Mouse (Mus musculus) G1E (cell line): ENCODE results near the gene Gprin3.

Experiments used
- CTCF ChIP-seq: IDR thresholded peaks from 2 replicates; pipeline ENCODE4 v1.5.1; 2012; ENCODE audit warnings: low read depth, low read length, inconsistent platforms, mixed read lengths
- GATA1 ChIP-seq: IDR thresholded peaks from 2 replicates; pipeline ENCODE4 v1.6.1; 2012; ENCODE audit warnings: borderline replicate concordance, low read length, inconsistent platforms, mixed read lengths
- GATA2 ChIP-seq: IDR thresholded peaks from 2 replicates; pipeline ENCODE4 v1.6.1; 2012; ENCODE audit warnings: low read depth, low read length, inconsistent platforms, borderline replicate concordance
- TAL1 ChIP-seq: conservative IDR thresholded peaks from 2 replicates; pipeline ENCODE4 v1.6.1; 2012; ENCODE audit warnings: low read depth, low read length, inconsistent platforms, mixed read lengths

DNA sequence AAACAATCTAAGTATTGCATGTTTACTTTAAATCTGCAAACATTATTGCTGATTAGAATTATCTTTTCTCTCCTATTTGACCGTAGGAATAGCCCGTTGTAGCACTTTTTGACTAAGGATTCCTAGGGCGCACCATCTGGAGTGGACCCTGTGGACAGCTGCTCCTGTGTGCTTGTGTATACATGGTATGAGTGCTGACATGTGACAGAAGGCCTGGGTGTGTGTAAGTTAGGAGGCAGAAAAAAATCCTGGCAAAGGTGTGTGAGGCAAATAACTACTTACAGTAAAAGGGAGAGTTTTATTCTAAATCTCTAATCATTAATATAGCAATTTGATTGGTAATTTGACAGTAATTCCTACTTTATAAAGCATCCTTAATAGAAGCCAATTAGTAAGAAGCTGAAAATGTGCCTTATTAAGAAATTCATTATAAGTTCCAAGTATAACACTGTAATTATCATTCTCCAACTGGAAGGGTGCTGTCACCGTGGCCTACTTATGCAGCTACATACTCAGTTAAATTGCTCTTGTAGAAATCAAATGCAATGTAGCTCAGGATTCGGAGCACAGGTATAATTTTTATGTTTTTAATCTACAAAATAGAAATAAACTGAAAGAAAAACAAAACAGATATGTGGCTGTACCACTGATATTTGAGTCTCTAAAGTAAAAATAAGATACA is 74.8 kb downstream of the Gprin3 start:
- TF ChIP-seq CTCF, result no peak
- TF ChIP-seq GATA2, result no peak
- no peak for TF ChIP-seq TAL1
- TF ChIP-seq GATA1, result no peak
